Mouse (Mus musculus) testis, adult 10 weeks (tissue): ENCODE data around the gene Iqgap1. TPM values are rescaled to one million over a fixed set of nuclear protein-coding genes. Genes with fewer than 3 reads are reported as not detected.

Experiments used
- polyA plus RNA-seq: library from polyadenylated mRNA; stranded (reverse); fragments of 350-450 nt; fragmentation: Illumina TruSeq; extraction: RNeasy Lipid Tissue Mini Kit (QIAGEN cat#74804); gene quantifications from one replicate; pipeline ENCODE4 v1.2.3, GENCODE M21; 2014; ENCODE audit warnings: low read depth, low replicate concordance

The Iqgap1 gene
- polyA plus RNA-seq, result 51.5 TPM

GRCm38 (mm10) chr7:80825843-80826403 is at the start of gene Iqgap1:
TSS of gene Iqgap1 (minus strand) at chr7:80825974.

GRCm38 (mm10) chr7:80860729-80861274 is 35.0 kb upstream of the Iqgap1 start, which contains the start of gene Zscan2:
TSS of gene Zscan2 (plus strand) at chr7:80860920.

GRCm38 (mm10) chr7:80688556-80689220 is 137.1 kb downstream of the Iqgap1 start, which contains the start of gene Crtc3:
TSS of gene Crtc3 (minus strand) at chr7:80688877.

Other genes with a start within 250 kb of the Iqgap1 start
- 2.7 TPM for gene Crtc3, start 137.1 kb downstream of the Iqgap1 start, polyA plus RNA-seq
- gene Zscan2, start 34.9 kb upstream of the Iqgap1 start, polyA plus RNA-seq, result 14.1 TPM
- gene Wdr73, start 75.3 kb upstream of the Iqgap1 start, polyA plus RNA-seq, result 15.9 TPM
- 2.9 TPM for gene Nmb, start 79.1 kb upstream of the Iqgap1 start, polyA plus RNA-seq
- gene Sec11a, start 121.8 kb upstream of the Iqgap1 start, polyA plus RNA-seq, result 74.2 TPM
- gene Zfp592, start 167.7 kb upstream of the Iqgap1 start, polyA plus RNA-seq, result 6.3 TPM
- 0.04 TPM for gene Alpk3, start 231.6 kb upstream of the Iqgap1 start, polyA plus RNA-seq